Mouse (Mus musculus) heart, postnatal 0 days (tissue): ENCODE measurements around the gene Sebox. TPM values are rescaled to one million over a fixed set of nuclear protein-coding genes. Genes with fewer than 3 reads are reported as not detected.

Source experiments
- ATAC-seq: fragments of 200-750 bp; cut with Nextera tagmentation; 2 replicates; pipeline ENCODE4 v1.8.0; 2017; ENCODE audit warnings: low read depth, moderate number of reproducible peaks, moderate library complexity; ENCODE audit not compliant: insufficient read depth
- DNase-seq: peaks from one replicate; pipeline ENCODE4 v3.0.0-alpha.2; 2016; ENCODE audit warnings: low spot score
- H3K27ac ChIP-seq: fragments of 300-500 bp; sonication (generic); 2 replicates; pipeline ENCODE4 v1.5.1; 2014; ENCODE audit warnings: low read depth, mild to moderate bottlenecking
- H3K27me3 ChIP-seq: fragments of 300-500 bp; sonication (generic); 2 replicates; pipeline ENCODE4 v1.6.1; 2014; ENCODE audit warnings: low read length, mixed read lengths; ENCODE audit not compliant: control insufficient read depth, insufficient read depth
- H3K36me3 ChIP-seq: fragments of 300-500 bp; sonication (generic); replicated peaks from 2 replicates; pipeline ENCODE4 v1.6.1; 2014; ENCODE audit warnings: low read length, mixed read lengths; ENCODE audit not compliant: control insufficient read depth, insufficient read depth
- H3K4me1 ChIP-seq: fragments of 300-500 bp; sonication (generic); 2 replicates; pipeline ENCODE4 v1.6.1; 2014; ENCODE audit warnings: antibody characterized with exemption; ENCODE audit not compliant: control insufficient read depth, insufficient read depth
- H3K4me2 ChIP-seq: fragments of 300-500 bp; sonication (generic); 2 replicates; pipeline ENCODE4 v1.6.1; 2014; ENCODE audit warnings: low read depth, mild to moderate bottlenecking, low read length, moderate library complexity
- H3K4me3 ChIP-seq: fragments of 300-500 bp; sonication (generic); 2 replicates; pipeline ENCODE4 v1.5.1; 2014; ENCODE audit warnings: low read depth, low read length
- H3K9ac ChIP-seq: fragments of 300-500 bp; sonication (generic); replicated peaks from 2 replicates; pipeline ENCODE4 v1.6.1; 2014; ENCODE audit warnings: low read depth, low read length, mixed read lengths
- H3K9me3 ChIP-seq: fragments of 300-500 bp; sonication (generic); replicated peaks from 2 replicates; pipeline ENCODE4 v1.6.1; 2016; ENCODE audit warnings: low read length; ENCODE audit not compliant: control insufficient read depth
- CTCF ChIP-seq: IDR thresholded peaks from 2 replicates; pipeline ENCODE4 v1.5.1; 2016; ENCODE audit warnings: antibody characterized with exemption, control low read depth, low read depth
- EP300 ChIP-seq: IDR thresholded peaks from 2 replicates; pipeline ENCODE4 v1.6.1; 2016; ENCODE audit warnings: antibody characterized with exemption, low read depth
- WGBS: fragments of 180-500 bp; shearing (Covaris S2); extraction: QIAGEN DNeasy Blood & Tissue Kit; methylation state at CpG from one replicate; pipeline ENCODE4 v1.1.7; 2014; 5-methylcytosine and 5-hydroxymethylcytosine counted together
- polyA plus RNA-seq: library from polyadenylated mRNA; unstranded; fragments of >200 nt; fragmentation: Nextera tagmentation; extraction: Ambion mirVana; gene quantifications from 2 replicates; pipeline ENCODE4 v1.2.1, GENCODE M21; 2015
- total RNA-seq: library from RNA; depleted of rRNA; stranded (reverse); fragments of >200 nt; gene quantifications from 2 replicates; pipeline ENCODE4 v1.2.3, GENCODE M21; 2014; ENCODE audit warnings: low replicate concordance; rRNA removed

Gene Sebox
- total and polyA plus RNA-seq, 2 experiments from 2014 or later: not detected

DNA sequence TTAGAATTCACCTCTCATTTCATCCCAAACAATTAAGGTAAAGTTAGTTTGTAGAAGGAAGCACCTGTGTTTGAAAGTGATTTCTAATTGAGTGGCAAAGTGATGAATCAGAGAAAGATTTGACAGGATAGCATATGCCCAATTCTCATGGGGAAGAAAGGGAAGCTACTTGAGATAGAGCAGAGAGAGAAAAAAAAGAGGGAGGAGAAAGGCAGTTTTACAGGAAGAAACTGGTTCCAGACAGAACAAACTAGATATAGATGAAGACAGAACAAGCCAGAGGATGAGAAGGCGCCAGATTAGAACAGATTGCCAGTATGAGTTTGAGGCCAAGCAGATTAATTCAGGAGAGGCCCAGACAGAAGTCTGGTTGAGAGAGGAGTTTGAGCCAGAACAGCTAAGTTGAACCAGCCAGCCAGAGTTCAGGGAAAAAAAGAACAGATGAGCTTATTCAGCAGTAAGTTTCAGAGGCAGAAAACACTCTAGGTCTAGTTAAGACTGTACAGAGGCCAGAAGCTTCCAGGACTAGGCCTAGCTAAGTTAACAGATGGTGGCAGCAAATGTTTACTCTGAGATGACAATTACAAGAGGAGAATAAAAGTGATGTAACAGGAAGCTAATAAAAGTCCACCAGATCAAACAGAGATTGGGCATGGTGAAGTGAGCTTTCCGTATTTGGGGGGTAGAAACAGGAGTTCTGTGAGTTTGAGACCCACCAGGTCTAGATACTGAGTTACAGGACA lies 44.6 kb downstream of the Sebox start:
- no peak overlapping the region for H3K4me2 ChIP-seq
- WGBS: 75% methylated on average over 2 of the region's 2 CpGs
- no peak for TF ChIP-seq CTCF
- no peak for TF ChIP-seq EP300

DNA sequence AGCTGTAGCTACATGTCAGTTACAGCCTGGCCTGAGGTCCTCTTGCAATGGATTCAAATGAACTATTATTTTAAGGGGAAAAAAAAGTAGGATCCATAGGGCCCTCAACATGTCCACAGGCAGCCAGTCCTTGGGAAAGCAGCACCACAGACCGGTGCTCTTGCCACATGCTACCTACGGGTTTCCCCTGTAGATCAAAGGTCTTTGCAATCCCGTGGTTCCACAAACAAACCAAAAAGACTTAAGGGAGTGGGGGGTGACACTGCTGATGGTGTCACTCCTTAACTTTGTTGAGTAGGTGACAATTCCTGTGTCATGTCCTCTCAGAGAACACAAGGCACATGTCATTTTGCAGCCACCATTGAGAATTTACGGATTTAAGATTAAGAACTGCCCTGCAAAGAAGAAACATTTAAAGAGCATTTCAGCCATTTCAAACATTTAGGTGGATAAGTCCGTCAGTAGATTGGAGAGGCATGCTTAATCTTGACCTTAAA lies 46.3 kb downstream of the Sebox start:
- H3K9ac ChIP-seq: peak overlapping the region; percentile 68
- DNase-seq (no peak), ATAC-seq (no peak)
- H3K36me3 ChIP-seq: peaks cover 8% of the 10 kb centered on the region; the same call in 1 of the 2 replicates
- peaks cover 8% of the 10 kb centered on the region for H3K4me1 ChIP-seq
- peak overlapping the region; percentile 98 for H3K4me2 ChIP-seq
- 0 out of 2 replicates have a peak overlapping the region, but pooled peaks have one; percentile 61 for H3K27ac ChIP-seq
- WGBS: 11% methylated on average over 5 of the region's 5 CpGs
- TF ChIP-seq CTCF (no peak), EP300 (no peak)
- H3K27me3 ChIP-seq: no peaks in the 10 kb centered on the region
- peaks cover 5% of the 10 kb centered on the region; the same call in 1 of the 2 replicates for H3K9me3 ChIP-seq
- H3K4me3 ChIP-seq: peak overlapping the region; percentile 87

More for the DNA sequence above, 44.6 kb downstream of the Sebox start:
- no peak overlapping the region for H3K4me3 ChIP-seq
- ATAC-seq (no peak), DNase-seq (no peak)
- H3K9ac ChIP-seq: no peak overlapping the region
- H3K4me1 ChIP-seq: peaks cover 8% of the 10 kb centered on the region
- H3K36me3 ChIP-seq: peaks cover 13% of the 10 kb centered on the region
- no peaks in the 10 kb centered on the region for H3K9me3 ChIP-seq
- no peaks in the 10 kb centered on the region for H3K27me3 ChIP-seq
- no peak overlapping the region for H3K27ac ChIP-seq

DNA sequence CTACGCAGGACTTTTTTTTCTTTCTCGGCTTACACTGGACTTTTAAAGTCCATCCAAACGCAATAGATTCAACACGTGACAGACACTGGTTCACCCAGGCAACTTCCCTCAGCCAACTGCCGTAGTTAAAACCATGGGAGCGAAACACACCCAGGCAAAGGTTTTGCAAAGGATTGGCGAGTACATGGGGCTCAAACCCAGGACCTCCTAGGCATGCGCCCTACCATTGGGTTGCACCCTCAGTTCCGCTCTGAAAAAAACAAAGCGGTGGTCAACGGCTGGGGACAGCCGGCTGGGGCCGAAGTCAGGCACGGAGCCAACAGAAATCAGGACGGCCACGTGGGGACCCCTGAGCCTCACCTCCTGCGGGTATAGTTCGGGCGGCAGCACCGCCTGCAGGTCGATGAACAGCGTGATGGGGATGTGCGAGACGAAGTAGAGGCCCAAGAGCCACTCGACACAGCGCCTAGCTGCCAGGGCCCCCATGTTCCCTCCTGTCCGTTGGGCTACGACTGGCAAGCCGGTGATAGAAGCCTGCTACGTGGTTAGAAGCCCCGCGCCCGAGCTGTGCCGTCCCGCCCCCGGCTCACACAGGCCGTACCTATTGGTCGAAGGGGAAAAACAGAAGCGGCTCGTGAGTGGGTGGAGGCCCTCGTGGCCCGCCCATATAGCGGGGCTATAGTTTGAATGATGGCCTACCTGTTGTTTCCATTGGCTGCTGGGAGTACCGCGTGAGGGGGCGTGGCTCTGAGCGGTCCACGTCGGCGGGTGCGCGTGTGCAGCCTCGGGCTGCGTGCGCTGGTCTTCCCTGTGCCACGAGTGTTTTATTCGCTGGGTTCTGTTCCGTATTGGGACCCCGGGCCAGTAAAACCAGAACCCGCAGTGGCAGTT lies 47.2 kb downstream of the Sebox start, which contains the start of gene Tmem97:
Gene Tmem97, minus strand, starts transcription at position 610 of the 891 bp plus-strand sequence.
- Histone ChIP-seq H3K36me3 (no peaks in the 10 kb centered on the region), H3K4me1 (peaks cover 13% of the 10 kb centered on the region), H3K9me3 (peaks cover 5% of the 10 kb centered on the region; the same call in 1 of the 2 replicates), H3K4me2 (peak within 1 kb of the TSS; percentile 98), H3K4me3 (peak within 1 kb of the TSS; percentile 87), H3K27me3 (no peaks in the 10 kb centered on the region), H3K9ac (peak within 1 kb of the TSS; percentile 68), H3K27ac (peak within 1 kb of the TSS; percentile 61)
- WGBS: under 1% methylated on average over 60 of the region's 60 CpGs
- DNase-seq (peak; percentile 99), ATAC-seq (peak; percentile 99)
- TF ChIP-seq CTCF (no peak), EP300 (no peak)

DNA sequence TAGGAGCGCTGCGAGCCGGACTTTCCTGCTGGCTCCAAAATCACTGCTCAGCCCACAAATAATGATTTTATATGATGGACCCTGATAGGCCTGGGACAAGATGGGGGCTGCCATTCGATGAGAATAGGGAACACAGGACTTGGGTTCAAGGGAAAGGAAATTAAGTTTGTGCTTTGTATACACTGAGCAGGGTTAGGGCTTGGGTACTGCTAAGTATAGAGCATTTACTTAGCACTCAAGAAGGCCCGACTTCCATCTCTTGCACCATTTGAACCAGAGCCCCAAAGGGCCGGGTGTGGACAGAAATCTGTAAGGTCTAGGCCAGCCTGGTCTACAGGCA lies 47.8 kb downstream of the Sebox start:
- Histone ChIP-seq H3K4me1 (peaks cover 15% of the 10 kb centered on the region), H3K27ac (peak overlapping the region; percentile 56; the same call in 1 of the 2 replicates), H3K27me3 (no peaks in the 10 kb centered on the region), H3K9me3 (peaks cover 5% of the 10 kb centered on the region; the same call in 1 of the 2 replicates), H3K4me2 (peak overlapping the region; percentile 98), H3K36me3 (no peaks in the 10 kb centered on the region), H3K9ac (peak overlapping the region; percentile 68; the same call in 1 of the 2 replicates), H3K4me3 (peak overlapping the region; percentile 87)
- WGBS: 31% methylated on average over 6 of the region's 6 CpGs
- DNase-seq (no peak), ATAC-seq (no peak)
- TF ChIP-seq EP300 (no peak), CTCF (no peak)

Other genes starting within 250 kb of the Sebox start
- gene 2610507B11Rik, start 241.7 kb upstream of the Sebox start, total RNA-seq: 105 and 108 TPM in 2 replicates
- gene 2610507B11Rik, start 241.7 kb upstream of the Sebox start, polyA plus RNA-seq: 86.4 and 91.2 TPM in 2 replicates
- gene BC030499, start 212.6 kb upstream of the Sebox start, total RNA-seq: 0.19 TPM in 1 of 2 replicates, not detected in the other
- gene BC030499, start 212.6 kb upstream of the Sebox start, polyA plus RNA-seq: 0.18 and 0.22 TPM in 2 replicates
- 16.8 and 23.4 TPM in 2 replicates for gene Spag5, start 201.9 kb upstream of the Sebox start, total RNA-seq
- gene Spag5, start 201.9 kb upstream of the Sebox start, polyA plus RNA-seq: 5.5 and 6.8 TPM in 2 replicates
- gene Aldoc, start 180.5 kb upstream of the Sebox start, total RNA-seq: 32.5 and 50.7 TPM in 2 replicates
- gene Aldoc, start 180.5 kb upstream of the Sebox start, polyA plus RNA-seq: 15.1 and 15.2 TPM in 2 replicates
- gene Pigs, start 175.0 kb upstream of the Sebox start, total RNA-seq: 36.0 and 39.7 TPM in 2 replicates
- gene Pigs, start 175.0 kb upstream of the Sebox start, polyA plus RNA-seq: 31.2 and 32.3 TPM in 2 replicates
- gene Unc119, start 160.0 kb upstream of the Sebox start, total RNA-seq: 52.9 and 57.3 TPM in 2 replicates
- gene Unc119, start 160.0 kb upstream of the Sebox start, polyA plus RNA-seq: 20.9 and 24.8 TPM in 2 replicates
- gene Foxn1, start 116.9 kb upstream of the Sebox start, total RNA-seq: not detected in 2 replicates
- gene Foxn1, start 116.9 kb upstream of the Sebox start, polyA plus RNA-seq: not detected in 2 replicates
- 0.54 TPM in 1 of 2 replicates, not detected in the other for gene Slc13a2, start 81.2 kb upstream of the Sebox start, total RNA-seq
- 0.10 TPM in 1 of 2 replicates, not detected in the other for gene Slc13a2, start 81.2 kb upstream of the Sebox start, polyA plus RNA-seq
- 3.7 and 8.4 TPM in 2 replicates for gene Slc46a1, start 37.8 kb upstream of the Sebox start, total RNA-seq
- gene Slc46a1, start 37.8 kb upstream of the Sebox start, polyA plus RNA-seq: 4.5 TPM in 2 replicates
- not detected in 2 replicates for gene Sarm1, start 5.7 kb upstream of the Sebox start, total RNA-seq
- gene Sarm1, start 5.7 kb upstream of the Sebox start, polyA plus RNA-seq: not detected in 2 replicates
- 0.73 and 2.3 TPM in 2 replicates for gene Vtn, start 4.4 kb upstream of the Sebox start, total RNA-seq
- 2.7 and 4.0 TPM in 2 replicates for gene Vtn, start 4.4 kb upstream of the Sebox start, polyA plus RNA-seq
- 13.1 and 29.9 TPM in 2 replicates for gene Tmem199, start 8.7 kb downstream of the Sebox start, total RNA-seq
- gene Tmem199, start 8.7 kb downstream of the Sebox start, polyA plus RNA-seq: 35.0 and 36.4 TPM in 2 replicates
- gene Poldip2, start 8.7 kb downstream of the Sebox start, total RNA-seq: 225 and 247 TPM in 2 replicates
- gene Poldip2, start 8.7 kb downstream of the Sebox start, polyA plus RNA-seq: 209 and 214 TPM in 2 replicates
- gene Tnfaip1, start 32.9 kb downstream of the Sebox start, total RNA-seq: 49.7 and 52.1 TPM in 2 replicates
- 48.7 and 50.0 TPM in 2 replicates for gene Tnfaip1, start 32.9 kb downstream of the Sebox start, polyA plus RNA-seq
- gene Ift20, start 32.9 kb downstream of the Sebox start, total RNA-seq: 90.8 and 148 TPM in 2 replicates
- 111 and 114 TPM in 2 replicates for gene Ift20, start 32.9 kb downstream of the Sebox start, polyA plus RNA-seq
- gene Tmem97, start 47.3 kb downstream of the Sebox start, total RNA-seq: 41.5 and 57.2 TPM in 2 replicates
- gene Tmem97, start 47.3 kb downstream of the Sebox start, polyA plus RNA-seq: 37.5 and 39.4 TPM in 2 replicates
- 15.0 and 19.3 TPM in 2 replicates for gene Nlk, start 193.9 kb downstream of the Sebox start, total RNA-seq
- gene Nlk, start 193.9 kb downstream of the Sebox start, polyA plus RNA-seq: 11.6 and 13.0 TPM in 2 replicates
- gene Ccnq, start 248.3 kb downstream of the Sebox start, total RNA-seq: 43.9 and 58.6 TPM in 2 replicates
- gene Ccnq, start 248.3 kb downstream of the Sebox start, polyA plus RNA-seq: 31.0 and 32.3 TPM in 2 replicates